Mouse (Mus musculus): ENCODE measurements at regions not wholly inside any gene's neighbourhood (a gene's known extent, or its start where the extent isn't known, plus 50 kb on each side); places are given as distances from the start of the nearest gene placed in this dataset.
"Not testable (repeated sequence)": the region's sequence is repeated elsewhere in the genome, so short reads cannot be mapped to it uniquely, and the experiment has no call there.

DNA sequence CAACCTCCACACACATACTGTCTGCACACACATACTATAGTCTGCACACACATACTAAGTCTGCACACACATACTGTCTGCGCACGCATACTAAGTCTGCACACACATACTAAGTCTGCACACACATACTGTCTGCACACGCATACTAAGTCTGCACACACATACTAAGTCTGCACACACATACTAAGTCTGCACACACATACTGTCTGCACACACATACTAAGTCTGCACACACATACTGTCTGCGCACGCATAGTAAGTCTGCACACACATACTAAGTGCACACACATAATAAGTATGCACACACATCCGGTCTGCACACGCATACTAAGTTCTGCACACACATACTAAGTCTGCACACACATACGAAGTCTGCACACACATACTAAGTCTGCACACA is 153.2 kb downstream of the H60c start:
- not testable (repeated sequence) for H3K4me1 ChIP-seq (replicated peaks); H3K9ac ChIP-seq (replicated peaks); H3K4me3 ChIP-seq (replicated peaks); H3K27ac ChIP-seq; H3K27me3 ChIP-seq; ATAC-seq (ENCODE audit: insufficient number of reproducible peaks, insufficient read depth, low FRiP score, low TSS enrichment, low read depth); H3K36me3 ChIP-seq; H3K4me2 ChIP-seq
- WGBS = 90% methylated on average over 3 of the region's 8 CpGs
- H3K9me3 ChIP-seq = peaks cover 57% of the 10 kb centered on the region

DNA sequence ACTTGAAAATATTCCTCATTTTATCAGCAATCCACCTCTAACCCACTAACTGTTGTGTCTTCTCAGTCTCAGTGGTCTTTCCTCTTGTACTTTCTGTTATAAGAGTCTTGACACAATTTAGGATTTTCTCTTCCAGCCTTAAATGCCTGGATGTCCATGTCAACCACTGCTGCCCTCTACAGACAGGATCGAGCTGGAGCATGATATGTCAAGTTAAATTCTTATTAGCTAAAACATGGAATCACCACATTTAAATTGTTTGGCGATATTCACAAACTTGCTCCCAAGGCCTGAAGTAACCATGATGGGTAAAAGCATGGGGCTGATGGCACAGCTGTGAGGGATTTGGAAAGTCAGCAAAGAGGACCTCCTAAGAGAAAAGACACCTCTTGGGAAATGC is 159.6 kb downstream of the H60c start:
- not testable (repeated sequence) for H3K9ac ChIP-seq (replicated peaks); ATAC-seq (ENCODE audit: insufficient number of reproducible peaks, insufficient read depth, low FRiP score, low TSS enrichment, low read depth); H3K4me1 ChIP-seq (replicated peaks); H3K4me2 ChIP-seq; H3K27me3 ChIP-seq; H3K4me3 ChIP-seq (replicated peaks); H3K36me3 ChIP-seq; H3K27ac ChIP-seq
- peaks cover 62% of the 10 kb centered on the region for H3K9me3 ChIP-seq
- 81% methylated on average over 2 of the region's 2 CpGs for WGBS
